Mouse (Mus musculus): ENCODE results near the gene Gpr89. TPM values are rescaled to one million over a fixed set of nuclear protein-coding genes. Genes with fewer than 3 reads are reported as not detected.
A peak's percentile ranks its signal among the peaks of the same experiment; 100 is the strongest.

The Gpr89 gene
- polyA plus RNA-seq, 1 experiment from 2014 or later: 37.7 TPM

DNA sequence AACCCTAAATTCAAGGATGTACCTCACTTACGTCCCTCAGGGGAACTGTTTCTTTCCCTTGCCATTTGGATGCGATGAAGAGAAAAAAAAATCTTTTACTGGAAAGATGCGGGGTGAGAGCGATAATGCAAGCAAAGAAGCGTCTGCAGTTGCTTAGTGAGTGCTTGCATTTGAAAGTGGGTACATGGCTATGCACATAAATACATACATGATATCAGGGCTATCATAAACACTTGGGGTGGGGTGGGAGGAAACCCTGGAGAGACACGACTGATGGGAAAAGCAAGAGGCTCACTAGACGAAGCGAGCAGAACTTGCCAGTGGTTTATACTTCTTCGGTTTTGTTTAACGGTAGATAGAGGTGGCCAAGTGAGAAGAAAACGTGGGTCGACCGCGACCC is 753 bp downstream of the Gpr89 start, which contains the start of gene Gja5:
Gene Gja5, plus strand, starts transcription at position 301 of the 400 bp plus-strand sequence.
- no peaks in the 10 kb centered on the region for H3K9me3 ChIP-seq (replicated peaks)
- peaks cover 14% of the 10 kb centered on the region for H3K27me3 ChIP-seq (replicated peaks)
- 13% methylated on average over 14 of the region's 14 CpGs for WGBS
- H3K27ac ChIP-seq (replicated peaks): peak within 1 kb of the TSS; percentile 72
- H3K9ac ChIP-seq (replicated peaks): peak within 1 kb of the TSS; percentile 95
- peaks cover 20% of the 10 kb centered on the region for H3K4me1 ChIP-seq
- no peaks in the 10 kb centered on the region for H3K36me3 ChIP-seq
- peak within 1 kb of the TSS; percentile 100 for H3K4me3 ChIP-seq (replicated peaks)
- ATAC-seq (ENCODE audit: low FRiP score): 0 out of 2 replicates have a peak, but pooled peaks have one; percentile 2
- peak within 1 kb of the TSS; percentile 74 for H3K4me2 ChIP-seq

DNA sequence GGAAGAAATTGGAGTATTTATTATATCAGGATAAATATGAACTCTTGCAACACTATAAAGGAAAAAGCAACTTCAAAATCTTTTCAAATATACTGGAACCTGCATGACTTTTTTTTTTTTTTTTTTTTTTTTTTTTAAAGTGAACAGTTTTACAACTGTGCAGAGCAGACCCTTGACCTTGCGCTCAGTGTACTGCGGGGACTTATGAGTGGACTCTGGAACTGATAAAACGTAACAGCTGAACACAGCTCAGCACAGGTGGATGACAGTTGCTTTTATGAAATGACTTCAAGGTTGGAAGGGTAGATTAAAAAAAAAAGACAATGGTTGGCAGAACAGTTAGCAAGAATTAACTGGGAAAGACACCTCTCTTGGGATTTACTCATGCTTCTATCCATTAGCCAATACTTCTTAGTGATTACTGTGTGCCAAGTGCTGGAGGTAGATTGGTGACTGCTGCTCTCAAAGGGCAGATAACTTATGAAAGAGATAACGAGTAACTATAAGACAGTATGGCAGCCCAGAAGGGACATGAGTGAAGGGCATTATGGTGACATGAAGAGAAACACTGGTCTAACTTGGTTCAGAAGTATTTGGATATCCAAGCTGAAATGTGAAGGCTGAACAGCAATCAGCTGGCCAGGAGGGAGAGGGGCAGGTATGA is 2.7 kb downstream of the Gpr89 start:
- Histone ChIP-seq H3K9me3 (replicated peaks) (no peaks in the 10 kb centered on the region), H3K4me3 (replicated peaks) (no peak overlapping the region), H3K36me3 (peaks cover 7% of the 10 kb centered on the region), H3K4me2 (no peak overlapping the region), H3K27ac (replicated peaks) (no peak overlapping the region), H3K4me1 (peaks cover 20% of the 10 kb centered on the region), H3K9ac (replicated peaks) (no peak overlapping the region), H3K27me3 (replicated peaks) (peaks cover 9% of the 10 kb centered on the region)
- no peak for ATAC-seq (ENCODE audit: low FRiP score)
- WGBS: 88% methylated on average over 4 of the region's 4 CpGs

DNA sequence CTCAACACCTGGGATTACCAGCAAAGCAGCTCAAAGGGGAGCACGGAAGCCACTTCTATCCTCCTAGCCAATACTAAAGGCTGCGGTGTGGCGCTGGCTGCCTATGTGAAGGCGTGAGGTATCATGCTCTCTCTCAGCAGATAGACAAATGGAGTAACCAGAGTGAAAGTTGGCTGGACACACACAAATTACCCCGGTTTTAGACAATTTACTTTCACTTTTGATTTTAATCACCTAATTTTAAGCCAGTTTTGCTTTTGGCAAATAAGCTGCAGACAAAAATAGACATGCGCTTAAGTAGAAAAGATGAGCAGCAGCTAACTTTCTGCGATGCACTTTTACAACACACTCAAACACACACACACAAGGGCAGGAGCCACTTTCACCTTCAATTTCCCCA is 21.5 kb downstream of the Gpr89 start:
- no peaks in the 10 kb centered on the region for H3K27me3 ChIP-seq (replicated peaks)
- H3K4me1 ChIP-seq: no peaks in the 10 kb centered on the region
- H3K27ac ChIP-seq (replicated peaks): no peak overlapping the region
- no peak overlapping the region for H3K4me3 ChIP-seq (replicated peaks)
- no peak for ATAC-seq (ENCODE audit: low FRiP score)
- H3K36me3 ChIP-seq: peaks cover 73% of the 10 kb centered on the region
- WGBS: 95% methylated on average over 7 of the region's 7 CpGs
- no peak overlapping the region for H3K9ac ChIP-seq (replicated peaks)
- H3K9me3 ChIP-seq (replicated peaks): no peaks in the 10 kb centered on the region
- H3K4me2 ChIP-seq: no peak overlapping the region

DNA sequence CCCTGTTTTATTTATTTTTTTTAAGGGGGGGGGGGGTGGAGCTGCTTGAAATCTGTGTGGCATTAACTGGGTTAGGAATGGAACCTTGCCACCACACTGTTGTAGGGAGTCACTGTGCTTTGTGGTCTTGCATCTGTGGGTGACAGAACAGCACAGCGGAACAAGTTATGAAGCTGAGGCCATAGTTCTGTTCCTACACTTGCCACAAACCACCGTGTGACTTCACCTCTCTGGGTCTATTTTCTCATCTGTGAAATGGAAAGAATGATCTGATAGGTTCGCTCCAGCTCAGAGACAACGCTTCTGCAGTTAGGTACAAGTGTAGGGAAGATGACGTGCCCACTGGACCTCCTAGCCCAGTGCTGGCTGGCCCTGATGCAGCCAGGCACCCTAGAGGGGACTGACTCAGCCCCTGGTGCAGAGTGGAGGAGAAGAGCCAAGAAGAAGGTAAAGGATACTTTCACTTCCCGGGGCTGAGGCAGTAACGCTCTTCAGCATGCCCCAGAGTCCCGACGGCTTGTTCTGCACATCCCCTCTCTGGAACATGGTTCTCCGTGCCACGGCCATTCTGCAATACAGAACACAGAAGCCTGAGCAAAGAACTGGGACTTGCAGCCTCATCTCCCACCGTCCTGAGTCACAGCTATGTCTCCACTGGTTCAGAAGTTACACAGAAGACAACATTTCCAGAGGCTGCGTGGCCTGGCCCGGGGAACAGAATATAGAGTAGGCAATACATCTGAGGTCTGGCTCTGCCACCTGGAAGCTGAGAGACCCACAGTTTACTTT is 22.9 kb downstream of the Gpr89 start:
- H3K27me3 ChIP-seq (replicated peaks): no peaks in the 10 kb centered on the region

DNA sequence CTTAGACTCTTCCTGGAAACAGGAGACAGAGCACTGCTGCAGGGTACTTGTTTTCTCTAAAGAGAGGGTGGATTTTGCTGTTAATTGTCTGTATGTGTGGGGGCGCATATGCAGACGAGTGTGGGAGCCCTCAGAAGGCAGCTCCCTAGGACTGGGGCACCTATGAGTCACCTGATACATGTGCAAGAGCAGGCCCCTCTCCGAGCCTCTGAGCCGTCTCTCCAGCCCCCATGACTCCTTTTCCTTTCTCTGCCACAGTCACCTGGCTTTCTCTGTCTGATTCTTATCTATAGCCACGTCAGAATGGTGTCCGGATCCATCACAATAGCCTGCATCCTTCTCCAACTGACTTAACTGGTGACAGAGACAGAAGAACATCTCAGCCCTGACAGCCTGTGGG is 23.6 kb downstream of the Gpr89 start:
- Histone ChIP-seq H3K4me2 (no peak overlapping the region), H3K9ac (replicated peaks) (no peak overlapping the region), H3K36me3 (peaks cover 68% of the 10 kb centered on the region), H3K9me3 (replicated peaks) (no peaks in the 10 kb centered on the region), H3K4me1 (no peaks in the 10 kb centered on the region), H3K27me3 (replicated peaks) (no peaks in the 10 kb centered on the region), H3K4me3 (replicated peaks) (no peak overlapping the region), H3K27ac (replicated peaks) (no peak overlapping the region)
- 90% methylated on average over 6 of the region's 6 CpGs for WGBS
- no peak for ATAC-seq (ENCODE audit: low FRiP score)

More for the DNA sequence above, 22.9 kb downstream of the Gpr89 start:
- H3K4me2 ChIP-seq: no peak overlapping the region
- H3K36me3 ChIP-seq: peaks cover 71% of the 10 kb centered on the region
- no peak overlapping the region for H3K9ac ChIP-seq (replicated peaks)
- no peak for ATAC-seq (ENCODE audit: low FRiP score)
- H3K4me3 ChIP-seq (replicated peaks): no peak overlapping the region
- no peaks in the 10 kb centered on the region for H3K4me1 ChIP-seq
- H3K9me3 ChIP-seq (replicated peaks): no peaks in the 10 kb centered on the region
- H3K27ac ChIP-seq (replicated peaks): no peak overlapping the region
- 97% methylated on average over 14 of the region's 14 CpGs for WGBS

DNA sequence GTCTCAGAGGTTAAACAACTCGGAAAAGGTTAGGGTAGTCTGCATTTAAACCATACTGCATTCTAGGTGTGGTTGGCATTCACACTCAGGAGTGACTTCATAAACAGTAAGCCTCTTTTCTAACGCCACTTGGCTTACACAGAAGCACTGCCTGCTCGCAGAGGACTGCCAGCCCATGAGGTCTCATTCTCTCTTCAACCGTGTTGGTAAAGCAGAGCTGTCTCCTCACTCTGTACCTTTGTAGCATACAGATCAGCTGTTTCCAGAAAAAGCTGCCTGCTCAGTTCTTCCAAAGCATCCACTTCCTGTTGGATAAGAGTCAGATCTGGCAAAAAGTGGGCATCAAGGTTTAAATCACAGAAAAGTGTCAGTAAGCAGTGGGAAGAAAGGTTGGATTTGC is 24.8 kb downstream of the Gpr89 start:
- Histone ChIP-seq H3K4me2 (no peak overlapping the region), H3K4me1 (no peaks in the 10 kb centered on the region), H3K27me3 (replicated peaks) (no peaks in the 10 kb centered on the region), H3K27ac (replicated peaks) (no peak overlapping the region), H3K9me3 (replicated peaks) (no peaks in the 10 kb centered on the region), H3K36me3 (peaks cover 66% of the 10 kb centered on the region), H3K9ac (replicated peaks) (no peak overlapping the region), H3K4me3 (replicated peaks) (no peak overlapping the region)
- no peak for ATAC-seq (ENCODE audit: low FRiP score)
- 88% methylated on average over 4 of the region's 4 CpGs for WGBS

DNA sequence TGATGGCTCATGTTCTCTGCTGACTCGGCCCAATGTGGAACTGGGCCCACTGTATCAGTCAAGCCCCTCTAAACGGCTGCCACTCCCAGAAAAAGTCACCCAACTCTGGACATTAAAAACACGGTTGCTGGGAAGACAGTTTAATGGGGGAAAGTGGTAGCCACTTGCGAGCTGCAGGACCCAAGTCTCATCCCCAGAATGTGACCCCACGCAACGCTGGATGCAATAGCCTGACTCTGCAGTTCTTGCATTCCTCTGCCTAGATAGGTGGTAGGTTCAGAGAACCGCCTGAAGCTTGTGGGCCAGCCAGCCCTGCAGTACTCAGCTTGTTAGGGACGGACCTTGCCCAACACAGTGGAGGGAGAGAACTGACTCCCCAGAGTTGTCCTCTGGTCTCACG is 25.6 kb downstream of the Gpr89 start:
- Histone ChIP-seq H3K9me3 (replicated peaks) (no peaks in the 10 kb centered on the region), H3K36me3 (peaks cover 70% of the 10 kb centered on the region), H3K27ac (replicated peaks) (no peak overlapping the region), H3K4me1 (no peaks in the 10 kb centered on the region), H3K27me3 (replicated peaks) (no peaks in the 10 kb centered on the region), H3K9ac (replicated peaks) (no peak overlapping the region), H3K4me3 (replicated peaks) (no peak overlapping the region), H3K4me2 (no peak overlapping the region)
- ATAC-seq (ENCODE audit: low FRiP score): no peak
- WGBS: 93% methylated on average over 9 of the region's 9 CpGs

DNA sequence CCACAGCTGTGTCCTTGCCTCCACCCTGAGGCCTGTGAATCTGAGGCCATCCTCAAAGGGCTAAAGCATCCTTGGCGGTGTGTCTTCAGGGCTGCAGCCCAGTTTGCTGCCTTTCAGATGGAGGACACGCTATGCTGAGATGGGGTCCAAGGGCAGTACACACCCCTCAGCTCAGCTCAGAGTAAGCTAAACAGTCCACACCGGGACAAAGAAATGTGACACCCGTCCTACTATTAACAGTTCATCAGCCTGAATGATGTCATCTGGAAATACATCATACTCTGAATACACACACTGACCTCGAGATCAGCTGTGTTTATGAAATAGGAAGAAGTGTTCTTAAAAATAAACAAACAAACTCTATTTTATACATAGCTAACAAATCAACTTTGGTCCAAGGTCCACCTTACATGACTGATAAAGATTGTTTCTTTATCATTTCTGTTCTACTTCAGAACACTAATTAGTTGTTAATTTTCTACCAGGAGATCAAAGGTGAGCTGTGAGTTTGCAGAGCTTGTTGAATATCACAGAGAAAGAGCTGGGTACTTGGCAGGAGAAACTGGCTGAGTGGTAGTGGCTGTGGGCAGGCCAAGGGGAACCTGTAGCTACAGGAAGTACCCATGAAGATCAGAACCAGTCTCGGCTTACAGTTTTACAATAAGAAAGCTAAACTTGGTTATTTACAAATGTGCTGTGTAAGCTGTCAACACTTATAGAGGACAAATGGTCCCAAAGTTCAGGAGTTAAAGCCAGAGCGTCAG is 30.2 kb downstream of the Gpr89 start:
- peaks cover 75% of the 10 kb centered on the region for H3K36me3 ChIP-seq
- WGBS: 86% methylated on average over 7 of the region's 7 CpGs

DNA sequence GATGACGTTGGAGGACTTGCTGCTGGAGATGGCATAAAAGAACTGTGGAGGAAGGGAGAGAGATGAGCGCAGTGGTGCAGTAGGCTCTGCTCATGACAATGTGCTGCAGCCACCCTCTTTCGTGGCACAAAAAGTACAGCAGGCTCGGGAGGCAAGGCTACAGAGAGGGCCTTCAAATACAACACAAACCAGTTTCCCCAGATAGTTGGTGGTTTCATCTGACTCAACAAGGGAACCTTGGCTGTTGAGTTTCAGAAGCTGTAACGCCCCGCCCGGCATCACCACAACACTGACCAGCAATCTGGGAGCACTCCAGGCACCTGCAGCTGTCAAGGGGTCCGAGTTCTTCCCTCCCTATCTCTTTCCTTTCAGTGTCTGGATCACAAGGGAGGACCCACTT is 32.6 kb downstream of the Gpr89 start:
- Histone ChIP-seq H3K27me3 (replicated peaks) (no peaks in the 10 kb centered on the region), H3K4me1 (no peaks in the 10 kb centered on the region), H3K9ac (replicated peaks) (no peak overlapping the region), H3K27ac (replicated peaks) (no peak overlapping the region), H3K9me3 (replicated peaks) (no peaks in the 10 kb centered on the region), H3K36me3 (peaks cover 81% of the 10 kb centered on the region), H3K4me2 (no peak overlapping the region), H3K4me3 (replicated peaks) (no peak overlapping the region)
- ATAC-seq (ENCODE audit: low FRiP score): no peak
- WGBS: 95% methylated on average over 8 of the region's 8 CpGs

More for the DNA sequence above, 30.2 kb downstream of the Gpr89 start:
- no peak for ATAC-seq (ENCODE audit: low FRiP score)
- no peak overlapping the region for H3K4me2 ChIP-seq
- H3K27me3 ChIP-seq (replicated peaks): no peaks in the 10 kb centered on the region
- H3K9me3 ChIP-seq (replicated peaks): no peaks in the 10 kb centered on the region
- H3K4me3 ChIP-seq (replicated peaks): no peak overlapping the region
- no peaks in the 10 kb centered on the region for H3K4me1 ChIP-seq
- no peak overlapping the region for H3K9ac ChIP-seq (replicated peaks)
- H3K27ac ChIP-seq (replicated peaks): no peak overlapping the region

DNA sequence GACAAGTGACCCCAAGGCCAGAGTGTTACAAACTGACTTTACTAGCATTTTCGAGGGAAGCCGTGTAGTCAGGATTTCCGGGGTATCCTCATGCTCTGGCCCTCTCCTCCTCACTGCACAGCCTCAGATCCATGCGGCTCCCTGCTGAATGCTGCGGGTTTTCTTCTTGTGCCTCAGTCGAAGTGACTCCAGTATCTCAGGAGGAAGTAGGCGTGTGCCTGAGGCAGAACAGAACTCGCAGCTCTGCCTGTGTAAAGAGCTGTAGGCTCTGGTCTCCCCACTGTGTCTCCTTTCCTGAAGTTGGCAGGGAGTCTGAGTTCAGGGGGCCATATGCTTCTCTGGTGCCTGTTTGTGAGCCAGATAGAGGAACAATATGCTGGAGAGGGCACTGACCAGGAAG is 34.1 kb downstream of the Gpr89 start:
- no peak for ATAC-seq (ENCODE audit: low FRiP score)
- WGBS: 96% methylated on average over 8 of the region's 8 CpGs

DNA sequence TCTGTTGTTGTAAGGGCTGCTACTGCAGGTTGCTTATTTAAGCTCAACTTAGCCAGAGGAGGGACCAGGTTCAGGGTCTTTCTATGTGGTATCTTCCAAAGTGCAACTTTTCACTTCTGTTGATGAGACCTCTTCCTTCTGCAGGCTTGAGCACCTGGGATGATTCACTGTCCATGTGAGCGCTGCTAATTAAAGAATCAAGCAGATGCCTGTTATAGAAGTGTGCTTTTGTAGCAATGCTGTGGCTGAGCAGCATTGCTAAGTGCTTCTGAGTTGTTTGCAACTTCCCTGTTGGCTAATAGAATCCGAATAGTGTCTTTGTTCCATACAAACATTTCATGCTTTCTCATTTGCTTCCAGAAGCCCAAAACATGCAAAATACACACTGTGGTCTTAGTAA is 34.9 kb downstream of the Gpr89 start:
- H3K36me3 ChIP-seq: peaks cover 72% of the 10 kb centered on the region
- WGBS: 97% methylated on average over 2 of the region's 2 CpGs

More for the DNA sequence above, 34.1 kb downstream of the Gpr89 start:
- H3K4me3 ChIP-seq (replicated peaks): no peak overlapping the region
- no peak overlapping the region for H3K27ac ChIP-seq (replicated peaks)
- peaks cover 76% of the 10 kb centered on the region for H3K36me3 ChIP-seq
- no peaks in the 10 kb centered on the region for H3K4me1 ChIP-seq
- H3K27me3 ChIP-seq (replicated peaks): no peaks in the 10 kb centered on the region
- no peaks in the 10 kb centered on the region for H3K9me3 ChIP-seq (replicated peaks)
- no peak overlapping the region for H3K4me2 ChIP-seq
- H3K9ac ChIP-seq (replicated peaks): no peak overlapping the region

More for the DNA sequence above, 34.9 kb downstream of the Gpr89 start:
- no peaks in the 10 kb centered on the region for H3K4me1 ChIP-seq
- H3K9me3 ChIP-seq (replicated peaks): no peaks in the 10 kb centered on the region
- H3K9ac ChIP-seq (replicated peaks): no peak overlapping the region
- H3K27me3 ChIP-seq (replicated peaks): no peaks in the 10 kb centered on the region
- H3K4me2 ChIP-seq: no peak overlapping the region
- no peak overlapping the region for H3K27ac ChIP-seq (replicated peaks)
- ATAC-seq (ENCODE audit: low FRiP score): no peak
- H3K4me3 ChIP-seq (replicated peaks): no peak overlapping the region

Measured in neural tube, embryonic 15.5 days (tissue).